Comparison of ENCODE assay signal across 9 mouse cellular contexts in the genomic region with DNA sequence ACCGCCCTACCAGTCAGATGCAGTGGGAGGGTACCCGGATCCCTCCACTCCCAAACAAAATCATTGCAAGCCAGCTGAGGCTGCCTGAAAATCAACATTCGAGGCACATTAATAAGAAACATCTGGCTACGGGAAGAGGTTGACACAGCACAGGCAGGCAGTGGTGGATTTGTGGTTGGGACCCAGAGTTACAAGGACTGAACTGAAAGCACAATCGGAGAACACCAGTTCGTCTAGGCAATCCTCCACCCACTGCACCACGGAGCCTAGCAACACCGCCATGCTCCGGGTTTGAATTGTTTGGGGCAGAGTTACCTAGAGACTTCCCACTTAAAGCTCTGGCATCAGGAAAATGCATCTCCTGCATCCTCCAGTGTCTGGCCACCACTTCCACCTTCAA. TPM values are rescaled to one million over a fixed set of nuclear protein-coding genes. Genes with fewer than 3 reads are reported as not detected.
DNase-seq lines count a peak whose midpoint lies in the region; ATAC-seq and TF ChIP-seq lines count a peak whose summit lies in the region.
"Had no signal": no experiment of that assay in that cellular context is flagged by ENCODE, and none has a peak within 500 bp of the region (broad histone marks: within the 10 kb centered on the region; RNA-seq: fewer than 3 reads in every experiment).

No protein-coding gene starts in this region.

- H3K4me2 ChIP-seq in heart, embryonic 15.5 days, result peak overlapping the region; percentile 100
- peak overlapping the region; percentile 97 for H3K4me2 ChIP-seq in lung, embryonic 14.5 days

- H3K9ac ChIP-seq in heart, embryonic 15.5 days, result no peak overlapping the region
- peak overlapping the region; percentile 72; the same call in 1 of the 2 replicates for H3K9ac ChIP-seq in lung, embryonic 14.5 days

- H3K27me3 ChIP-seq in heart, embryonic 15.5 days, result 0 out of 2 replicates have a peak, but pooled peaks cover 7% of the 10 kb centered on the region
- H3K27me3 ChIP-seq in lung, embryonic 14.5 days (ENCODE audit: insufficient read depth, low read length), result no peaks in the 10 kb centered on the region
- peaks cover 9% of the 10 kb centered on the region; the same call in 1 of the 2 replicates for H3K27me3 ChIP-seq in small intestine, adult 2 months (ENCODE audit: control insufficient read depth, insufficient read depth, low read length)
- no peaks in the 10 kb centered on the region for H3K27me3 ChIP-seq in thymus, adult 2 months (ENCODE audit: control insufficient read depth, insufficient read depth, low read length)

- H3K9me3 ChIP-seq in heart, embryonic 15.5 days (replicated peaks), result no peaks in the 10 kb centered on the region
- H3K9me3 ChIP-seq in lung, embryonic 14.5 days (ENCODE audit: low read depth, low read length), result no peaks in the 10 kb centered on the region

- no peak for TF ChIP-seq POLR2A in cortical plate, adult 2 months (IDR thresholded peaks at IDR 0.05; ENCODE audit: extremely low read depth, insufficient read depth, low read length)
- no peak for TF ChIP-seq POLR2A in small intestine, adult 2 months (IDR thresholded peaks at IDR 0.05; ENCODE audit: low read depth, low read length)
- TF ChIP-seq POLR2A in thymus, adult 2 months (IDR thresholded peaks at IDR 0.05; ENCODE audit: control insufficient read depth, extremely low read depth, insufficient read depth, low read length, poor library complexity), result no peak

- H3K36me3 ChIP-seq in heart, embryonic 15.5 days, result no peaks in the 10 kb centered on the region
- no peaks in the 10 kb centered on the region for H3K36me3 ChIP-seq in lung, embryonic 14.5 days (ENCODE audit: insufficient read depth)
- no peaks in the 10 kb centered on the region for H3K36me3 ChIP-seq in small intestine, adult 2 months (ENCODE audit: control insufficient read depth, insufficient read depth, low read length)
- no peaks in the 10 kb centered on the region for H3K36me3 ChIP-seq in thymus, adult 2 months (ENCODE audit: control insufficient read depth, insufficient read depth, low read length)

- no peak overlapping the region for H3K27ac ChIP-seq in cortical plate, adult 2 months (ENCODE audit: insufficient read depth, low read length)
- H3K27ac ChIP-seq in heart, embryonic 15.5 days, result no peak overlapping the region
- H3K27ac ChIP-seq in lung, embryonic 14.5 days (ENCODE audit: low read depth), result no peak overlapping the region
- H3K27ac ChIP-seq in small intestine, adult 2 months (ENCODE audit: insufficient read depth, low read depth, low read length), result no peak overlapping the region
- H3K27ac ChIP-seq in thymus, adult 2 months (ENCODE audit: control insufficient read depth, insufficient read depth, low read length), result no peak overlapping the region

- ATAC-seq in frontal cortex, adult (ENCODE audit: low TSS enrichment), result peak; percentile 34
- no peak for ATAC-seq in heart, embryonic 15.5 days (replicated peaks; ENCODE audit: insufficient number of reproducible peaks, insufficient read depth, low FRiP score, low read depth)
- ATAC-seq in lung, embryonic 14.5 days (ENCODE audit: insufficient read depth), result peak; percentile 52; the same call in 1 of the 2 replicates

- WGBS in heart, embryonic 15.5 days, result 38% methylated on average over 9 of the region's 9 CpGs
- 16% methylated on average over 9 of the region's 9 CpGs for WGBS in lung, embryonic 14.5 days
- WGBS in small intestine, adult 2 months, result 57% methylated on average over 9 of the region's 9 CpGs
- 45% methylated on average over 9 of the region's 9 CpGs for WGBS in thymus, adult 2 months

- no peak for TF ChIP-seq CTCF in cortical plate, adult 2 months (IDR thresholded peaks at IDR 0.05; ENCODE audit: extremely low read depth, insufficient read depth, low read length)
- no peak for TF ChIP-seq CTCF in lung, embryonic 14.5 days (IDR thresholded peaks at IDR 0.05; ENCODE audit: low read depth)
- TF ChIP-seq CTCF in small intestine, adult 2 months (IDR thresholded peaks at IDR 0.05; ENCODE audit: extremely low read depth, insufficient read length, insufficient replicate concordance, low read depth, low read length), result no peak
- TF ChIP-seq CTCF in thymus, adult 2 months (IDR thresholded peaks at IDR 0.05; ENCODE audit: borderline replicate concordance, control insufficient read depth, extremely low read depth, insufficient read depth, low read length, poor library complexity), result no peak

- H3K4me1 ChIP-seq in cortical plate, adult 2 months (ENCODE audit: control insufficient read depth, insufficient read depth, low read length), result peaks cover 4% of the 10 kb centered on the region; the same call in 1 of the 2 replicates
- peaks cover 11% of the 10 kb centered on the region for H3K4me1 ChIP-seq in heart, embryonic 15.5 days (replicated peaks)
- H3K4me1 ChIP-seq in lung, embryonic 14.5 days (ENCODE audit: insufficient read depth), result no peaks in the 10 kb centered on the region
- peaks cover 2% of the 10 kb centered on the region; the same call in 1 of the 2 replicates for H3K4me1 ChIP-seq in small intestine, adult 2 months (ENCODE audit: control insufficient read depth, insufficient read depth, insufficient read length, low read length)
- no peaks in the 10 kb centered on the region for H3K4me1 ChIP-seq in thymus, adult 2 months (replicated peaks; ENCODE audit: control insufficient read depth, insufficient read depth, low read length)

- peak overlapping the region; percentile 61 for H3K4me3 ChIP-seq in cortical plate, adult 2 months (ENCODE audit: insufficient read depth, low read length)
- H3K4me3 ChIP-seq in heart, embryonic 15.5 days, result peak overlapping the region; percentile 76
- H3K4me3 ChIP-seq in lung, embryonic 14.5 days (ENCODE audit: low read depth, low read length), result peak overlapping the region; percentile 72
- peak overlapping the region; percentile 61; the same call in 1 of the 2 replicates for H3K4me3 ChIP-seq in small intestine, adult 2 months (ENCODE audit: low read depth, low read length)
- H3K4me3 ChIP-seq in thymus, adult 2 months (ENCODE audit: control insufficient read depth, insufficient read depth, low read length), result no peak overlapping the region
- H3K4me3 ChIP-seq: megakaryocyte, embryonic 14.5 days had no signal

- DNase-seq in frontal cortex, postnatal 14 days (ENCODE audit: low spot score in 2 of 2), result no peak
- peak; percentile 58 for DNase-seq in lung, embryonic 14.5 days
- DNase-seq in cerebellum, adult 9-11 months, result no peak
- DNase-seq in thymus, adult 2 months, result no peak

RNA-seq across cellular contexts. Expression of gene Prickle2, which starts 1.1 kb away (rescaled TPM):
- polyA plus RNA-seq in cortical plate, adult 2 months (2012; rRNA removed), result 58.6 and 62.6 TPM in 2 replicates
- 4.4 and 5.4 TPM in 2 replicates for polyA plus RNA-seq in heart, embryonic 15.5 days (2015; fragmentation: Nextera tagmentation; extraction: Ambion mirVana)
- polyA plus RNA-seq in lung, embryonic 14.5 days (2014; fragmentation: Nextera tagmentation; extraction: Ambion mirVana), result 11.0 TPM in 2 replicates
- 1.2 and 1.6 TPM in 2 replicates for polyA plus RNA-seq in small intestine, adult 2 months (2012; rRNA removed)
- polyA plus RNA-seq in thymus, adult 2 months (2012; rRNA removed), result 0.47 and 0.50 TPM in 2 replicates
